Mouse (Mus musculus) MEL-GATA-1-ER (cell line): ENCODE measurements around the gene Meis1.

Experiments
- DNase-seq: peaks from one replicate; pipeline ENCODE4 v3.0.0-alpha.2; 2012; ENCODE audit warnings: low read depth; ENCODE audit errors: extremely low read depth

Gene Meis1

DNA sequence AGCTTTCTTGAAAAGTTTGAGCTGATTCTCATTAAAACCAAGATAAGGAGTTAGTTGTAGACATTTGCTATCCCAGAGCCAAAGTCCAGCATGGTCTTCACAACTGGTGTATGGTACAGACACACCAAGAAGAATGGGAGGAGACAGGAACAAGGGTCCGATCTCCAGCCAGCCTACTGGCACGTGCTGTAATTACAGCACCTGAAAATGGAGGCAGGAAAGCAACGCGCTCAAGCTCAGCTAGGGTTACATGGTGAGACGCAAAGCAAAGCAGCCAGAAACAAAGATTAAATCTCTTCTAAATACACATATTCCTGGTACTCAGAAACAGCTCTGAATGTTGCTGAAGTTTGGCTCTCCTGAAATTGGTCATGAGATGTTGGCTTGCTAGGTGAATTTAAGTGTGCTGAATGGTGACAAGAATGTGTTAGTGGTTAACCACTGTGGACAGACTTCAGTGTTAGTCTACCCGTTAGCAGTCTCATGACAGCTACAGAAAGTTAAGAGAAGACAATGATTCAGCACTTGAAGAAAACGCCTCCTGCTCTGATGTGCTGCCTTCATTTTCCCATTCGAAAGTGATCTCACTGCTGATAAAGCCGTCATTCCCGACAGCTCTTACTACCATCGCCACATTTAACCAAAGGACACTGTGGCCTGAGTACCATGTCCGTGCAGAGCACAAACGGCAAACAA is 70.0 kb downstream of the Meis1 start:
- no peak for DNase-seq

DNA sequence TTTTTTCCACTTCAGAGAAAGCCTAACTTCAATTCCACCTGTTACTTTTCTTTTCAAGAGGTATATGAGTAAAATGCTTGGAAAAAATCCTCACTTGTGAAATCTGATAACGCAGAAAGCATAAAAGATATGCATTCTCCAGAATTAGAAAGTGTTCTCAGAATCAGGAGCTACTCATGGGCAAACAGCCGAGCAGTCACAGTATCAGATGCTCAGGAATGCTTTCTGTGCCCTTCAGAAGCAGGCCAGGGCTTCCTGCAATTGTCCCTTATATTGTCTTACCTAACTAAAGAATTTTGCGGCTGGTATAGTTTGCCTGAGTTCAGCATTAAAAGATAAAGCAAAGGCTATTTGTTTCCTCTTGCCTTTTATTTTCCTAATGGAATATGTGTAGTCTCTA is 71.4 kb downstream of the Meis1 start:
- no peak for DNase-seq

DNA sequence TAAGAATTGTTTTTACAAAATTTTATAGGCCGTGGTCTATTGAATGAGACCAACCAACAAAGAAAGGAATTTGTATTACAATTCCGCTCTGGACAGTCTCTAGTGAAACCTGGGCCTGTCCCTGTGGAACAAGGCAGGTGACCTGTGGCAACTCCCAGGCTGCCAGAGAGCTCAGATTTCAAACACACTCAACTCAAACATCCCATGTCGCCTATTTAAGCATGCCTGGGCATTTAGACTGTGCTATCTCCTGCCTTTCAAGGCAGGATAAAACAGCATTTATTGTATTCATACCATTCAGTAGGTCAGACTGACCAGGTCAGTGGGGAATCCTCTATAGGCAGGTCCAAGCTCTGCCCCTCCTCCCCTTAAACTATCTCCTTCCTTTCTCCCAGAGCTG is 73.0 kb downstream of the Meis1 start:
- DNase-seq: no peak

DNA sequence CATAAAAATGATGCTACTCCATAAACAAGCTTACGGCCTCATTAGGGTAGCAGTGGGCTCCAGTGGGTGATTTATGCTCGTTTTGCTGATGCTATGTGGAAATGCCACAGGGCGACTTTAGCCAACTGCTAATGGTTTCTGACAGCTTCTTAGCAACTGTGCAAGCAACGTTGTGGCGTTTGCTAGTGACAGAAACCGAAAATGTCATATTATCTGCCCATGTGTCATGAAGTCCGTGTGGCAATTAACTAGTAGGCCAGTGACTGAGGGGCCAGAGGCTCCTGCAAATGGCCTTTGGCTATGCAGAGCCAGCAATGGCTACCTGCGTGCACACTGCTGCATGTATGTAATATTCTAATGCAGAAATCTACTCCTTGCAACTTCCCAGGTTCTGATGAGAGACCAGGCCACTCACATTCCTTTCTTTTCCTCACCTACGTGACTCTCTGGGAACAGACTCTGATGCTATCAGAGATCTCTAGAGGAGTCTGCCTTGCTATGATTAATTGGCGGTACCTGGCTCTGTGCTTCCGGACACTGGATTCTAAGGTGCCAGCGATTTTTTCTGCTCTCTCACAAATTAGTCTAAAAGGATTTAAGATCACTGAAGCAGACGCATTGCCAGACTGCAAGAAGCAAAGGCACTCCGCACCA is 73.7 kb downstream of the Meis1 start:
- DNase-seq: no peak

DNA sequence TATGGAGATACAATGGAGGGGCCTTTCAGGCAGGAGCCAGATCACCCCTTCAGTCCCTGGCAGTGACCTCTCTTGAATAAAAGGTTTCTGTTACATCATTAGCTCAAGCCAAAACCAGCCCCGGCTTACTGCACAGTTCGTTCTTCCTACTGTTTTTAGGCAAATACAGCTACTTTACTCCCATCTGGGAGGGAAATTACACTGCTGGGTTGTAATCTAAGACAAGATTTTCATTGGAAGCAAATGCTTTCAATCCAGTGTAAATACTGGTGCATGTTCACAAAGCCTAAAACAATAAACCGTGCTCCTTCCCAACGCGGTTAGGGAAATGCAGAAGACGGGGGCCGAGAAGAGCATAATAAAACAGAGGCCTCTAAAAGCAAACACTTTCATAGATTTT is 74.6 kb downstream of the Meis1 start:
- DNase-seq: no peak

DNA sequence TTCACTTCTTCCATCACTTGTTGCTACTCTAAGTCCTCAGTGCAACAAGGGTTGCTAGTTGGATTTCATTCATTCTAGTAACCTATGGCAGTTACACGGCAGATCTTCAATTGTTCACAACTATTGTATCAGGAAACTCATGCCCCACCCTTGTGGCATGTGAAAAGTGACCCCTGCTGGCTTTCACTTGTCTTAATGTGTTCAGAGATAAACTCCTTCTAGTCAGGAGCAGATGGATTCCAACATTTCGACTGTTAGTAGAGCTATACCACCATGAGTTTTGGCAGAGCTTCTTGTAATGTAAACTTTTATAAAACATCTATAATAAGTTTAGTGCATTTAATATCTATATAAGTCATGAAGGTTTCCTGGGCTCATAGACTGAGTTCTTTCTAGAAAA is 75.8 kb downstream of the Meis1 start:
- no peak for DNase-seq

DNA sequence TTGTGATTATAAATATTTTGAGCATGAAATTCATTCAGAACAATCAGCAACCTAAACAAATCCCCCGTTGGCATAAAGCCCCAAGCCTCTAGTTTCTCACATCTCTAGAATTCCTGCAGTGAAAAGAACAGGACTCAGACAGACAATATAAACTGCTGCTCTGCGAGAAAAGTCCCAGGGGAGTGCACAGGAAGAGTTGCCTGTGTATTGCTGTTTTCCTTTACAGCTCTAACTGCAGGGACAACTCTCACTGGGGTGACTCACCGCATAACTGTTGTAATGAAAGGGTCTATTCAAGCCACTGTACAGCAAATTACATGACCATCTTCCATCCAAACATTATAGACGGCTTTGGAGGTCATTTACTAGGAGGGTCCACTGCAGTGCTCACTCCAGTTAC is 77.9 kb downstream of the Meis1 start:
- no peak for DNase-seq

DNA sequence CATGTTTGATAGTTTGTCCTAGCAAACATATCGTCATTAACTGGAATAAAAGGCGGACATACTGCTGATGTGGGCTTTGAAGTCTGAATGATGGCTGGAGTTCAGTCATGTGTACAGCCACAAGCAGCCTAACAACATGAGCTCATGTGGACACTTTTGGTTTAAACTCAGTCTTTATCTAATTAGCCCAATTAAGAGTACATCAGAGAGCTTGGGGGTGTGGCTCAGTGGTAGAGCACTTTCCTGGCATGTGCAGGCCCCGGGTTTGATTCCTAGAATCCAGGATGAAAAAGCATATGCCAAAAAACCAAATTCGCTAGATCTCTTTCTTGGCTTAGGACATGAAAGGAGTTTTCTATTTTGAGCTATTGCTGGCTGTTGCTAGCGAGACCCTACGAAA is 83.9 kb downstream of the Meis1 start:
- no peak for DNase-seq

DNA sequence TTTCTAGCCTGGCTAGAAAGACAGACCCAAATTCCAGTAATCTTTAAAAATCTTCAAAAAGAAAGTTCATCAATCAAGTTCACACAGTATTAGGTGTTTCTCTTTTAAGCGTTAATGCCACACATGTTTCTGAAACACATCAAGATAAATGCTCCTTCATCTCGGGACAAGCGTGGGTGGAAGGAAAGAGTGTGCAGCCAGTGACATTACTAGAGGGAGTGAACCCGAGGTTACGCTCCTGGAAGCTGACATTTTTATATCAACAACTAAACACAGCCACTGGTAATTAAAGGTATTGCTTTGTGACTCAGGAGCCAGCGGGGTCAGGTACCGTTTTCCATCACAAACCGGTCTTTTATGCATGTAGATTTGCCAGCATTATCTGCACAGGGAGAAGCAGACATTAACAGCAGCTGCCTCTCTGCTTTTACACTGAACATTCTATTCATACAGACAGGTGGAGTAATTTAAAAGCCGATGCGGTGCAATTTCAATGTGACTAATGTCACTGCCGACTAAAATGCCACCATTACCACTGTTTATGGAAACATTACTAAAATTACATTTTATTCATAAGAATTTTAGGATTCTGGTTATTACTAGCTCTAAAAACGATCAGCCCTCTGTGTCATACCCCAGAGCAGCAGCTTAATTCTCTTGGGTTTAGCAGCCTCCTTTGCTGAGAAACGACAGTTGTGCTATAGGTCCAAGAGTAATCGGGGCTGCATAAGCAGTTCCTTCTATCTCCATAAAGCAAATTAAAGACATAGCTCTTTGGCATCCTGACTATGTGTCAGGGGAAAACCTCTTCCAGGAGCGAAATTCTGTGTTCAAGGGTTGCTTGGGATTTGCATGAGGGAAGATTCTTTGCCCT is 87.5 kb downstream of the Meis1 start:
- DNase-seq: no peak

DNA sequence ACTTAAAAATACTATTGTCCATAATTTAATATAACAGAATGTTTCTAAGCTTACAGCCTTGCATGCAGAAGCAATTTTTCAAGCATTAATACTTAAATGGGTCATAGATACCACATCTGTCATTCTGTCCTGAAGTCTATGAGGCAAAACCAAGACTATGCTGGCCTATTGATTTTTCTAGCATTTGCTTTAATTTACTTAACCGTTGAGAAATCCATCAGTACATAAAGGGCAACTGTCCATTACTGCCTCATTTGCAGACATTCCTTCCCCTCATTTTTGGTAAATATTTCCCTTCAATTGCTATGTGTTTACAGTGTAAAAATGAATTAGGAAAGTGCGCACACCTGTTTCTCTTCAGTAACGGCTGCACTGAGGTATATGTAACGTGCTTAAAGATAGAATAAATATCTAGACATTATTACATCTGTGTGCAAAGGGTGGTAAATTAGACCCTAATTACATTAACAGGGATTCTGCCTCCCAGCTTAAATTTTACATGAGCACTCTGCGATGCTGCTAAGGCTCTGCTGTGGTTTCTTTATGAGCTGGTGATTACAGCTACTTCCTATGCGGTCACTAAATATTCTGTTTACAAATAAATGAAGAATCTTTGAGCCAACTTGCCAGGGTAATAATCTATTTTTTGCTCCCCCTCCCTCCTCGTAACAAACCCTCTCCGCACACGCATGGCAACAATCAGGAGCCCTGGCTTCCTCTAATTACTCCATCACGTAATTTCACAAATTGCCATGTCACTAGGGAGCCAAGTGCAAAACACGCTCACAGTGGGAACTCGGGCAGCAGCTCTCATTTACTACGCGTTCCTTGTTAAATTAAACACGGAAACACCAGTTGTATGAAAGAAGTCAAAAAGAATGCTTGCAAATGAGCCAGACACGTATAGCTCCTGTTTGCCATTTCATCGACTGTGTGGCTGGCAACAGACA is 88.7 kb downstream of the Meis1 start:
- no peak for DNase-seq

DNA sequence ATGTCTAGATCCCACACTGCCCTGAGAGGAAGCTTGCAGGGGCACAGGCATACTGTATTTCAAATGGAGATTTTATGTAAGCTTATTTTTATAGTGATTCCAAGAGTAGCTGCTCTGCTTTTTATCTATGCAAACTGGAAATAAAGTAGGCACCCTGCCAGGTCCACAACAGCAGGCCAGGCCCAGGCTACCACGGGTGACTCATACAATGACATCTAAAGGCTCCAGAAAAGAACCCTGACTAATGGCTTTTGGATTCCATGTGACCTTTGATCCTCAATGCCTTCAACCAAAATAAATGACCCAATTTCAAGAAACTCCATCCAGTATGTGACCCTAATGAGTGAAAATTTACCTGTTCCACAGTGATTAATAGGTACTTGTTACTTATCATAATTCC is 91.4 kb downstream of the Meis1 start:
- peak; percentile 41 for DNase-seq

DNA sequence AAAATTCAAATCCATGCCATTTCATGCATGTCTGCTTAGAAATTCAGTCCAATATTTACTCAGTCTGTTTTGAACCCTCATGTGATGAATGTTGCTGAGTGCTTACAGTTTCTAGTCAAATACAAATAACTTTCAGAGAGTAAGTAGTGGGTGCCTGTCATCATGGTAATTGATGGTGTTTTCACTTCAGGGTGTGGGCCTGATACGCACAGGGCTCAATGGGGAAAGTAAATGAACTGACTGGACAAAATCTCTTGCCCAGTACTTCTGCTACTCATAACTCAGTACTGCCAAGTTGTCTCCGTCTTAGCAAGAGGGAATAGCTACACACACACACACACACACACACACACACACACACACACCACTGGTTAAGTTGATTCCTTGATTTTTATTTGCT is 92.0 kb downstream of the Meis1 start:
- DNase-seq: no peak

DNA sequence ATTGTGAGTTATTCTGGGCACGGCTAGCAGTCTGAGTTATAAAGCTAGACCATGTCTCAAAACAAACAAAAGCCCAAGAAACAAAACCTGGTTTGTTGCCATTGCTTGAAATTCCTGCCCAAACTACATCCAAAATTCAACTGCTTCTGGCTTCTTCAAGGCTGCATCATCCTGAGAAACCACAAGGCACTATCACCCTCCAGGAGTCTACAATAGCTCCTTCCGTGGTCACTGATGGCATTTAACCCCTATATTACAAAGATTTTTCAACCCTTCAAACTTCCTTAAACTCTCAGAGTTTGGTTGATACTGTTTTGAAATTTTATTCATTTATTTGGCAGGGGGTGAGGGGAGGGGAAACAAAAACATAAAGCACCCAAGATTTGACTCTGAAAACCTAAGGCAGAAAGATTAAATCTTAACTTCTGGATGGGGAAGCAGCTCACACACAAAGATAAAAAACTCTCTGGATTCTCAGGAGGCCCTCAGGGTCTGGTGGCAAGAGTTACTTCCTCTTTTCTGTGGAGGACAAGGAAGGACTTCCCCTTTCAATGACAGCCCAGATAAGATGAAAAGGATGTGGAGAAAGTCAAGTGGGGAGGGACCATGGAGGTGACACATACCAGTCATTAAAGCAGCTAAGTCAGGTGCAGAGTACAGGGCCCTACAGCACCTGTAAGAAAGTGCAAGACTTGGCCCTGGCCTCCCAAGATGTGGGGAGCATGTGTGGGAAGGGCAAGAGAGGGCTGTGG is 94.0 kb downstream of the Meis1 start:
- peak; percentile 97 for DNase-seq

DNA sequence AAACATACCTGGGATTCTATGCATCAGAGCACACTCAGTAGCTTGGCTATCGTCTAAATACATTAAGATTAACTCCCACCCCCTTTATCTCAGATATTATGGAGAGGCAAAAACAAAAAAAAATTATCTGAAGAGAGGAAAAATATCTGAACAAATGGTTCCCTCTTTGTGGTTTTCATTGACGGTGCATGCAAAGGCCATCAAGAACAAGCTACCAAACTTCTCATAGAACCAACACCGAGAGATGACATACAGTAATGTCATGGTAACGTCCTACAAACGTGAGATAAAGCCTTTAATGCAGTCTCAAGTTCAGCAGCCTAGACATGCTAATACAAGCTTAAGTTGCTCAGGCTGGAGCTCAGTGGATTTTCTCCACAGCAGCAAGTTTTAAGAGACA is 95.5 kb downstream of the Meis1 start:
- DNase-seq: peak; percentile 62

DNA sequence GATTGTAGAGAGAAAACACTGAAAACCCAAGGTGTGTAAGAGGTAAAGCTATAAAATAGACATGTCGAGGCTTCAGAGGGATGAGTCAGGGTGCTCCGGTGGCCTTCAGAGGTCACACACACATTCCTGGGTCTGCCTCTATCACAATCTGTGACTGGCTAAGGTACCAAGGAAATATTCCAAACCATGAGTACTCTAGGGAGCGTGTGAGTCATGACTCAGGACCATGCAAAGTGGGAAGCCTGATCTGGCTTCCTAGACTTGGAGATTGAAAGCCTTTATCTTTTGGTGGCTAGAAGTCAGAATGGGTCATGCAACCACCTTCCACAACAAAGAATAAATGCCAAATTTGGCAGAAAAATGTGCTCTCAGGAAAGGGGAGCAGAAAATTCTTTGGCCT is 98.1 kb downstream of the Meis1 start:
- no peak for DNase-seq

DNA sequence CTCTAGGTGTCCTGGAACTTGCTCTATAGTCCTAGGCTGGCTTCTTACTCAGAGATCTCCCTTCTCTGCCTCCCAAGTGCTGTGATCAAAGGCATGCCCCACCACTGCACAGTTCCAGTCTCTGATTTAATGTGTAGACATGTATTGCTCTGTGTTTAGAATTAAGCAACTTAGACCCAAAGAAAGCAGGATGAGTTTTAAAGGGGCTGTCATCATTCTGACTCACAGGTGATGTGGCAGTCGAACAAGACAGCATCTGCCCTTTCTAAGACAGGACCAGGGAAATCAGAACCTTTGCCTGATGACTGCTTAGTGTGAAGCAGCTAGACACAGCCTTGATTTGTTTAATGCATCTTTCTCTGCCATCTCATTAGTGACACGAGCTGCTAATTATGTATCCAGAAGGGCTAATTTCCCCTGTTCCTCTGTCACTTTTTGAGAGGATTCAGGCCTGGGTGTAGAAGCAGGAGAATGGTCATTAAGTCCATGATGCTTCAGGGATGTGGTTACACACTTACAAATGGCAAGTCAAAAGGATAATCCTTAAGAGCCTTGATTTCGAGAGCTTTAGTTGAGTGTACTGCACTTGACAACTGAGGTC is 99.5 kb downstream of the Meis1 start:
- DNase-seq: no peak

DNA sequence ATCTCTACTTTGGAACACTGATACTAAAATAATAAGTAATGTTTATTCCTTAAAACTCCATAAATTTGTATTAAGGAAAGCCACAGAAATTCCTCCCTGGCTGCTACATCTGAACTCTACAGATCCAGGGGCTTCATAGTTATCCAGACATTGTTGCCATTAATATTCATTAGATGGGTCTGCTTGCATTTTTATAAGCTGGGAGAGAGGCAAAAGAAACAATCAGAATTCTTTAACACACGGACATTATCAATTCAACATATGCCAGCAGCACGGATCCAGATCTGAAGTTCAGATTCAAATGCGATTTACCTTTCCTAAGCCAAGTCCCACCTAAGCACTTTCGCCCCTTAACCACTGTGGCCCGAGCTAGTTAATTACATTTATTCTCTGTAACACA is 100.9 kb downstream of the Meis1 start:
- DNase-seq: no peak

DNA sequence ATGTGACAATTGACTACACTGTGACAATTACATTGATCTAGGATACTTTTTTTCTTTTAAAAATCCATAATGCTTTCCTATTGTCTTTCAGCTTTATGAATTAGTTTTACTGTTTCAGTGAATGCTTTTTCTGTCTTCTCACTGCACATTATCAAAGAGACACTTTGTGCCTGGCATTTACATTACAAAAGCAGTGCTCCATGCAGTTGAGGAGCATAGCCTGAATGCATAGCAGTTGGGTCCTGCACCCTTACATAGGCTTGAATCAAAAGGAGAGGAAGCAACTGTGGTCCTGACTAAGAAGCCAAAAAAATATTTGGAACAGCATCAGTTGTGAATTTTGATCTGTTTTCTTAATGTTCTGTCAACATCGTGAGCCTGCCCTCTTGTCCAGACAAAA is 105.5 kb downstream of the Meis1 start:
- DNase-seq: no peak

DNA sequence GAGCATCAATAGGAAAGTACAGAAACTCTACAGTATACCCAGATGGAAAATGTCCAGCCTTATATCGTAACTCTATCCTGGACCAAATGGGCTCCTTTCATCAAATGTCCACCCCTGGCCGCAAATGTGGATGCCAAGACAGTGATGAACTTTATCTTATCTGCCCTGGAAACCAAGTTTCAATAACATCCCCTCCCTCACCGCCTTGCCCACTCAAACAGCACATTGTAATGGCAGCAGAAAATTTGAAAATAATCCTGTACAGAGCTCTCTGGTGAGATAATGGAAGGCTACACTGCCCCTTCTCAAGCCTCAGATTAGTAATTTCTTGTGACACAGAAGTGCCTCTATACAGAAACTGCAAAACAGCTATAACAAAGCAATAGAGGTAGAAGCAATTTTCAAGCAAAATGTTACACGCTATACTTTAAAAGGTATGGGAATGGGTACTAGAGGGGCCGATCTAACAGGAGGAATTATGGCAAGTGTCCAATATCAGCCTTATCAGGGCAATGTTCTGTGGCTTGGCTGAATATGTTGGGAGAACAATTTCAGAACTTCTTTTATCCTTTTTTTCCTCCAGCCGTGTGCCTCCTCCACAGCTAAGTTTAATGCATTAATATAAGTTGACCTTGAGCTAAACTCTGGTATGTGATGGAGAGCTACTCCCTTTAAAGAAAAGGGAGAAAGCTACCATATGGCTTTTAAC is 106.3 kb downstream of the Meis1 start:
- DNase-seq: no peak

DNA sequence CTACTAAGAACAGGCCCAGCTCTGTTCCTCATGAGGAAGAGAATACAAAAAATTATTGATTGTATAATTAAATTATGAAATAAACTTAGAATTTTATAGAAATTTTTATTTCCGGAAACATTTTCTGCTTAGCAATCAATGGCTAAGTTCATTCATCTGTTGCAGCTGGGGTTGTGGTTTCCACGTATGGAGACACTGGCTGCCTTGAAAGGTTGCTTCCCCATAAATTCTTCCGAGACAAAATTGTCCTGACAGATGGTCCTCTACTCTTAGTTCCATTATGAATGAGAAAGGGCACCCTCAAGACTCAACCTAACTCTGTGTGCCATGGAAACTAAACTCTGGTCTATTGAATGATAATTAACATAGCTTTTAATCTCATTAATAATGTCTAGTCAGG is 111.9 kb downstream of the Meis1 start:
- DNase-seq: no peak
